Mouse (Mus musculus): Measurements from ENCODE around the gene Dram1. TPM values are rescaled to one million over a fixed set of nuclear protein-coding genes. Genes with fewer than 3 reads are reported as not detected.
A peak's percentile ranks its signal among the peaks of the same experiment; 100 is the strongest.

Gene Dram1
- 3.3 and 11.8 TPM in 2 replicates for polyA plus RNA-seq (2015; fragmentation: Nextera tagmentation; extraction: Ambion mirVana)

GRCm38 (mm10) chr10:88379013-88379885, at the start of gene Dram1, which contains the start of gene Gnptab:
Gene Dram1, minus strand, starts transcription at chr10:88379080.
Gene Gnptab, plus strand, starts transcription at chr10:88379132.
- Histone ChIP-seq H3K36me3 (ENCODE audit: control insufficient read depth, insufficient read depth) (no peaks in the 10 kb centered on the region), H3K27ac (ENCODE audit: low read length) (peak within 1 kb of the TSS; percentile 64), H3K9ac (ENCODE audit: low read length) (peak within 1 kb of the TSS; percentile 79), H3K4me3 (ENCODE audit: low read length) (peak within 1 kb of the TSS; percentile 76), H3K4me1 (ENCODE audit: control insufficient read depth, insufficient read depth, low read length) (peaks cover 31% of the 10 kb centered on the region), H3K27me3 (ENCODE audit: control insufficient read depth, insufficient read depth, low read length) (no peaks in the 10 kb centered on the region), H3K4me2 (ENCODE audit: low read depth, low read length) (peak within 1 kb of the TSS; percentile 83), H3K9me3 (replicated peaks; ENCODE audit: control insufficient read depth, low read length) (no peaks in the 10 kb centered on the region)
- WGBS, result under 1% methylated on average over 86 of the region's 87 CpGs
- ATAC-seq (replicated peaks; ENCODE audit: extremely low read depth, insufficient read depth, low FRiP score), result peak; percentile 87

- 94% methylated on average over 6 of the region's 6 CpGs for WGBS
- Histone ChIP-seq H3K27ac (ENCODE audit: low read length) (no peak overlapping the region), H3K9me3 (replicated peaks; ENCODE audit: control insufficient read depth, low read length) (no peaks in the 10 kb centered on the region), H3K4me2 (ENCODE audit: low read depth, low read length) (no peak overlapping the region), H3K36me3 (ENCODE audit: control insufficient read depth, insufficient read depth) (peaks cover 11% of the 10 kb centered on the region), H3K9ac (ENCODE audit: low read length) (no peak overlapping the region), H3K27me3 (ENCODE audit: control insufficient read depth, insufficient read depth, low read length) (no peaks in the 10 kb centered on the region), H3K4me1 (ENCODE audit: control insufficient read depth, insufficient read depth, low read length) (no peaks in the 10 kb centered on the region), H3K4me3 (ENCODE audit: low read length) (no peak overlapping the region)
- no peak for ATAC-seq (replicated peaks; ENCODE audit: extremely low read depth, insufficient read depth, low FRiP score)
Observed at GRCm38 (mm10) chr10:88427998-88428397, 49.1 kb upstream of the Dram1 start.

- Histone ChIP-seq H3K4me1 (ENCODE audit: control insufficient read depth, insufficient read depth, low read length) (no peaks in the 10 kb centered on the region), H3K4me3 (ENCODE audit: low read length) (no peak overlapping the region), H3K36me3 (ENCODE audit: control insufficient read depth, insufficient read depth) (peaks cover 11% of the 10 kb centered on the region), H3K27ac (ENCODE audit: low read length) (no peak overlapping the region), H3K27me3 (ENCODE audit: control insufficient read depth, insufficient read depth, low read length) (no peaks in the 10 kb centered on the region), H3K9me3 (replicated peaks; ENCODE audit: control insufficient read depth, low read length) (no peaks in the 10 kb centered on the region), H3K4me2 (ENCODE audit: low read depth, low read length) (no peak overlapping the region), H3K9ac (ENCODE audit: low read length) (no peak overlapping the region)
- WGBS, result 53% methylated on average over 5 of the region's 5 CpGs
- no peak for ATAC-seq (replicated peaks; ENCODE audit: extremely low read depth, insufficient read depth, low FRiP score)
Observed at GRCm38 (mm10) chr10:88426896-88427295, 48.0 kb upstream of the Dram1 start.

GRCm38 (mm10) chr10:88426158-88426816, 47.4 kb upstream of the Dram1 start:
- Histone ChIP-seq H3K27me3 (ENCODE audit: control insufficient read depth, insufficient read depth, low read length) (no peaks in the 10 kb centered on the region), H3K27ac (ENCODE audit: low read length) (no peak overlapping the region), H3K9ac (ENCODE audit: low read length) (no peak overlapping the region), H3K4me3 (ENCODE audit: low read length) (no peak overlapping the region), H3K4me1 (ENCODE audit: control insufficient read depth, insufficient read depth, low read length) (no peaks in the 10 kb centered on the region), H3K36me3 (ENCODE audit: control insufficient read depth, insufficient read depth) (peaks cover 11% of the 10 kb centered on the region), H3K9me3 (replicated peaks; ENCODE audit: control insufficient read depth, low read length) (no peaks in the 10 kb centered on the region), H3K4me2 (ENCODE audit: low read depth, low read length) (no peak overlapping the region)
- no peak for ATAC-seq (replicated peaks; ENCODE audit: extremely low read depth, insufficient read depth, low FRiP score)
- 90% methylated on average over 2 of the region's 2 CpGs for WGBS

- H3K36me3 ChIP-seq (ENCODE audit: control insufficient read depth, insufficient read depth), result peaks cover 8% of the 10 kb centered on the region
- H3K9ac ChIP-seq (ENCODE audit: low read length), result no peak overlapping the region
- H3K4me3 ChIP-seq (ENCODE audit: low read length), result no peak overlapping the region
- 64% methylated on average over 19 of the region's 19 CpGs for WGBS
- peak; percentile 85 for ATAC-seq (replicated peaks; ENCODE audit: extremely low read depth, insufficient read depth, low FRiP score)
- H3K4me2 ChIP-seq (ENCODE audit: low read depth, low read length), result peak overlapping the region; percentile 5; the same call in 1 of the 2 replicates
- peak overlapping the region; percentile 57 for H3K27ac ChIP-seq (ENCODE audit: low read length)
- H3K9me3 ChIP-seq (replicated peaks; ENCODE audit: control insufficient read depth, low read length), result no peaks in the 10 kb centered on the region
- no peaks in the 10 kb centered on the region for H3K4me1 ChIP-seq (ENCODE audit: control insufficient read depth, insufficient read depth, low read length)
- H3K27me3 ChIP-seq (ENCODE audit: control insufficient read depth, insufficient read depth, low read length), result no peaks in the 10 kb centered on the region
Observed at GRCm38 (mm10) chr10:88420655-88421435, 42.0 kb upstream of the Dram1 start.

GRCm38 (mm10) chr10:88420141-88420541, 41.3 kb upstream of the Dram1 start:
- Histone ChIP-seq H3K4me1 (ENCODE audit: control insufficient read depth, insufficient read depth, low read length) (no peaks in the 10 kb centered on the region), H3K36me3 (ENCODE audit: control insufficient read depth, insufficient read depth) (peaks cover 15% of the 10 kb centered on the region), H3K27ac (ENCODE audit: low read length) (peak overlapping the region; percentile 57), H3K4me3 (ENCODE audit: low read length) (no peak overlapping the region), H3K9me3 (replicated peaks; ENCODE audit: control insufficient read depth, low read length) (no peaks in the 10 kb centered on the region), H3K9ac (ENCODE audit: low read length) (no peak overlapping the region), H3K27me3 (ENCODE audit: control insufficient read depth, insufficient read depth, low read length) (no peaks in the 10 kb centered on the region), H3K4me2 (ENCODE audit: low read depth, low read length) (no peak overlapping the region; the same call in 1 of the 2 replicates)
- 70% methylated on average over 11 of the region's 11 CpGs for WGBS
- ATAC-seq (replicated peaks; ENCODE audit: extremely low read depth, insufficient read depth, low FRiP score), result no peak

GRCm38 (mm10) chr10:88417686-88418085, 38.8 kb upstream of the Dram1 start:
- 84% methylated on average over 5 of the region's 5 CpGs for WGBS
- Histone ChIP-seq H3K4me3 (ENCODE audit: low read length) (no peak overlapping the region), H3K27ac (ENCODE audit: low read length) (no peak overlapping the region), H3K27me3 (ENCODE audit: control insufficient read depth, insufficient read depth, low read length) (no peaks in the 10 kb centered on the region), H3K4me2 (ENCODE audit: low read depth, low read length) (no peak overlapping the region), H3K36me3 (ENCODE audit: control insufficient read depth, insufficient read depth) (peaks cover 15% of the 10 kb centered on the region), H3K9ac (ENCODE audit: low read length) (no peak overlapping the region), H3K9me3 (replicated peaks; ENCODE audit: control insufficient read depth, low read length) (no peaks in the 10 kb centered on the region), H3K4me1 (ENCODE audit: control insufficient read depth, insufficient read depth, low read length) (no peaks in the 10 kb centered on the region)
- no peak for ATAC-seq (replicated peaks; ENCODE audit: extremely low read depth, insufficient read depth, low FRiP score)

GRCm38 (mm10) chr10:88412290-88412995, 33.6 kb upstream of the Dram1 start:
- no peak overlapping the region for H3K4me2 ChIP-seq (ENCODE audit: low read depth, low read length)
- peaks cover 9% of the 10 kb centered on the region; the same call in 1 of the 2 replicates for H3K36me3 ChIP-seq (ENCODE audit: control insufficient read depth, insufficient read depth)
- H3K9ac ChIP-seq (ENCODE audit: low read length), result no peak overlapping the region
- no peaks in the 10 kb centered on the region for H3K9me3 ChIP-seq (replicated peaks; ENCODE audit: control insufficient read depth, low read length)
- no peak for ATAC-seq (replicated peaks; ENCODE audit: extremely low read depth, insufficient read depth, low FRiP score)
- 79% methylated on average over 17 of the region's 17 CpGs for WGBS
- no peak overlapping the region for H3K4me3 ChIP-seq (ENCODE audit: low read length)
- no peaks in the 10 kb centered on the region for H3K27me3 ChIP-seq (ENCODE audit: control insufficient read depth, insufficient read depth, low read length)
- peaks cover 10% of the 10 kb centered on the region for H3K4me1 ChIP-seq (ENCODE audit: control insufficient read depth, insufficient read depth, low read length)
- no peak overlapping the region for H3K27ac ChIP-seq (ENCODE audit: low read length)
